Mouse (Mus musculus) MEL-GATA-1-ER (cell line): ENCODE measurements around the gene Gmds.

ENCODE experiments used
- DNase-seq: peaks from one replicate; pipeline ENCODE4 v3.0.0-alpha.2; 2012; ENCODE audit warnings: low read depth; ENCODE audit errors: extremely low read depth

Gene Gmds

GRCm38 (mm10) chr13:31892913-31893514 is 445.5 kb downstream of the Gmds start:
- no peak for DNase-seq

- no peak for DNase-seq
Observed at GRCm38 (mm10) chr13:31888500-31888899, 450.0 kb downstream of the Gmds start.

GRCm38 (mm10) chr13:31885769-31886168 is 452.8 kb downstream of the Gmds start:
- no peak for DNase-seq

- DNase-seq = no peak
Observed at GRCm38 (mm10) chr13:31878805-31879477, 459.6 kb downstream of the Gmds start.

- DNase-seq = no peak
Observed at GRCm38 (mm10) chr13:31877061-31877460, 461.5 kb downstream of the Gmds start.

- DNase-seq = no peak
Observed at GRCm38 (mm10) chr13:31874427-31874826, 464.1 kb downstream of the Gmds start.

- no peak for DNase-seq
Observed at GRCm38 (mm10) chr13:31873269-31873668, 465.3 kb downstream of the Gmds start.

GRCm38 (mm10) chr13:31864786-31865185 is 473.8 kb downstream of the Gmds start:
- no peak for DNase-seq

- DNase-seq = no peak
Observed at GRCm38 (mm10) chr13:31863461-31863860, 475.1 kb downstream of the Gmds start.

GRCm38 (mm10) chr13:31860200-31860599 is 478.3 kb downstream of the Gmds start:
- no peak for DNase-seq

GRCm38 (mm10) chr13:31854000-31854399 is 484.5 kb downstream of the Gmds start:
- no peak for DNase-seq

- no peak for DNase-seq
Observed at GRCm38 (mm10) chr13:31853564-31853963, 485.0 kb downstream of the Gmds start.

- no peak for DNase-seq
Observed at GRCm38 (mm10) chr13:31849258-31849971, 489.1 kb downstream of the Gmds start.

GRCm38 (mm10) chr13:31835802-31836201 is 502.7 kb downstream of the Gmds start:
- DNase-seq = no peak

GRCm38 (mm10) chr13:31830332-31830731 is 508.2 kb downstream of the Gmds start:
- no peak for DNase-seq

- DNase-seq = no peak
Observed at GRCm38 (mm10) chr13:31828446-31828845, 510.1 kb downstream of the Gmds start.

- no peak for DNase-seq
Observed at GRCm38 (mm10) chr13:31827820-31828332, 510.7 kb downstream of the Gmds start.

- DNase-seq = no peak
Observed at GRCm38 (mm10) chr13:31827160-31827559, 511.4 kb downstream of the Gmds start.

GRCm38 (mm10) chr13:31825180-31825579 is 513.4 kb downstream of the Gmds start:
- peak; percentile 49 for DNase-seq

- DNase-seq = no peak
Observed at GRCm38 (mm10) chr13:31823316-31823715, 515.2 kb downstream of the Gmds start.

GRCm38 (mm10) chr13:31821050-31821449 is 517.5 kb downstream of the Gmds start:
- DNase-seq = no peak

- DNase-seq = no peak
Observed at GRCm38 (mm10) chr13:31820587-31821017, 517.9 kb downstream of the Gmds start.
